Mouse (Mus musculus) forebrain, embryonic 16.5 days (tissue): ENCODE measurements at regions not wholly inside any gene's neighbourhood (a gene's known extent, or its start where the extent isn't known, plus 50 kb on each side); places are given as distances from the start of the nearest gene placed in this dataset.

Experiments
- ATAC-seq: fragments of 200-750 bp; cut with Nextera tagmentation; 2 replicates; pipeline ENCODE4 v1.8.0; 2017; ENCODE audit warnings: mild to moderate bottlenecking, moderate library complexity
- H3K27ac ChIP-seq: fragments of 300-500 bp; sonication (generic); 2 replicates; pipeline ENCODE4 v1.5.1; 2014; ENCODE audit warnings: low read length, control low read depth
- H3K27me3 ChIP-seq: fragments of 300-500 bp; sonication (generic); replicated peaks from 2 replicates; pipeline ENCODE4 v1.6.1; 2014; ENCODE audit warnings: low read length; ENCODE audit not compliant: control insufficient read depth, insufficient read depth
- H3K36me3 ChIP-seq: fragments of 300-500 bp; sonication (generic); 2 replicates; pipeline ENCODE4 v1.6.1; 2014; ENCODE audit not compliant: control insufficient read depth, insufficient read depth
- H3K4me1 ChIP-seq: fragments of 300-500 bp; sonication (generic); replicated peaks from 2 replicates; pipeline ENCODE4 v1.6.1; 2014; ENCODE audit warnings: low read length; ENCODE audit not compliant: control insufficient read depth, insufficient read depth
- H3K4me2 ChIP-seq: fragments of 300-500 bp; sonication (generic); 2 replicates; pipeline ENCODE4 v1.6.1; 2014; ENCODE audit warnings: mild to moderate bottlenecking, low read length, control low read depth
- H3K4me3 ChIP-seq: fragments of 300-500 bp; sonication (generic); replicated peaks from 2 replicates; pipeline ENCODE4 v1.5.1; 2014; ENCODE audit warnings: mild to moderate bottlenecking, low read length, control low read depth
- H3K9ac ChIP-seq: fragments of 300-500 bp; sonication (generic); replicated peaks from 2 replicates; pipeline ENCODE4 v1.6.1; 2014; ENCODE audit warnings: low read depth, low read length, control low read depth
- H3K9me3 ChIP-seq: fragments of 300-500 bp; sonication (generic); 2 replicates; pipeline ENCODE4 v1.6.1; 2016; ENCODE audit warnings: low read length; ENCODE audit not compliant: control insufficient read depth
- WGBS: fragments of 180-500 bp; shearing (Covaris S2); extraction: QIAGEN DNeasy Blood & Tissue Kit; methylation state at CpG from one replicate; pipeline ENCODE4 v1.1.7; 2014; 5-methylcytosine and 5-hydroxymethylcytosine counted together

GRCm38 (mm10) chr11:42067788-42068187 lies 67.1 kb upstream of the Gabrg2 start:
- no peaks in the 10 kb centered on the region for H3K27me3 ChIP-seq
- H3K9ac ChIP-seq: no peak overlapping the region
- no peaks in the 10 kb centered on the region for H3K36me3 ChIP-seq
- no peak overlapping the region for H3K27ac ChIP-seq
- peak; percentile 59; the same call in 1 of the 2 replicates for ATAC-seq
- H3K4me1 ChIP-seq: no peaks in the 10 kb centered on the region
- no peak overlapping the region; the same call in 1 of the 2 replicates for H3K4me2 ChIP-seq
- 8% methylated on average over 5 of the region's 5 CpGs for WGBS
- no peak overlapping the region for H3K4me3 ChIP-seq
- no peaks in the 10 kb centered on the region for H3K9me3 ChIP-seq

- no peaks in the 10 kb centered on the region for H3K9me3 ChIP-seq
- no peak for ATAC-seq
- no peak overlapping the region for H3K4me2 ChIP-seq
- H3K9ac ChIP-seq: no peak overlapping the region
- no peaks in the 10 kb centered on the region for H3K27me3 ChIP-seq
- H3K27ac ChIP-seq: no peak overlapping the region
- H3K4me1 ChIP-seq: no peaks in the 10 kb centered on the region
- WGBS: 96% methylated on average over 1 of the region's 1 CpGs
- H3K4me3 ChIP-seq: no peak overlapping the region
- H3K36me3 ChIP-seq: no peaks in the 10 kb centered on the region
Observed at GRCm38 (mm10) chr11:42051567-42051966, 50.9 kb upstream of the Gabrg2 start.
